Mouse (Mus musculus): ENCODE data around the gene Tmem88b.
"Not testable (repeated sequence)": the region's sequence is repeated elsewhere in the genome, so short reads cannot be mapped to it uniquely, and the experiment has no call there.

Tmem88b gene

GRCm38 (mm10) chr4:155788833-155789232 is 3.2 kb upstream of the Tmem88b start:
- DNase-seq (ENCODE audit: low spot score): not testable (repeated sequence)

GRCm38 (mm10) chr4:155788300-155788699 is 2.6 kb upstream of the Tmem88b start:
- no peak for DNase-seq (ENCODE audit: low spot score)

- DNase-seq (ENCODE audit: low spot score): no peak
These were observed 428 bp downstream of the Tmem88b start for GRCm38 (mm10) chr4:155785246-155785645.

- DNase-seq (ENCODE audit: low spot score): peak; percentile 85
These were observed 1.5 kb downstream of the Tmem88b start for GRCm38 (mm10) chr4:155784081-155784701.

GRCm38 (mm10) chr4:155783486-155784080 is 2.1 kb downstream of the Tmem88b start:
- DNase-seq (ENCODE audit: low spot score): no peak

- DNase-seq (ENCODE audit: low spot score): peak; percentile 75
These were observed 4.8 kb downstream of the Tmem88b start for GRCm38 (mm10) chr4:155780895-155781294.

GRCm38 (mm10) chr4:155779498-155779897 is 6.2 kb downstream of the Tmem88b start:
- no peak for DNase-seq (ENCODE audit: low spot score)

GRCm38 (mm10) chr4:155777816-155778215 is 7.9 kb downstream of the Tmem88b start:
- no peak for DNase-seq (ENCODE audit: low spot score)

GRCm38 (mm10) chr4:155776704-155777335 is 8.9 kb downstream of the Tmem88b start:
- DNase-seq (ENCODE audit: low spot score): no peak

GRCm38 (mm10) chr4:155775855-155776254 is 9.8 kb downstream of the Tmem88b start:
- no peak for DNase-seq (ENCODE audit: low spot score)

- no peak for DNase-seq (ENCODE audit: low spot score)
These were observed 10.5 kb downstream of the Tmem88b start for GRCm38 (mm10) chr4:155774971-155775740.

- DNase-seq (ENCODE audit: low spot score): peak; percentile 80
These were observed 11.4 kb downstream of the Tmem88b start, which contains the start of gene Vwa1 for GRCm38 (mm10) chr4:155774280-155774754. Gene Vwa1, minus strand, starts transcription at chr4:155774698.

GRCm38 (mm10) chr4:155773335-155774078 is 12.2 kb downstream of the Tmem88b start:
- no peak for DNase-seq (ENCODE audit: low spot score)

- no peak for DNase-seq (ENCODE audit: low spot score)
These were observed 12.9 kb downstream of the Tmem88b start for GRCm38 (mm10) chr4:155772786-155773185.

- no peak for DNase-seq (ENCODE audit: low spot score)
These were observed 14.0 kb downstream of the Tmem88b start for GRCm38 (mm10) chr4:155771706-155772105.

GRCm38 (mm10) chr4:155770626-155771025 is 15.0 kb downstream of the Tmem88b start:
- DNase-seq (ENCODE audit: low spot score): no peak

GRCm38 (mm10) chr4:155769880-155770512 is 15.7 kb downstream of the Tmem88b start:
- peak; percentile 93 for DNase-seq (ENCODE audit: low spot score)

- DNase-seq (ENCODE audit: low spot score): no peak
These were observed 16.2 kb downstream of the Tmem88b start for GRCm38 (mm10) chr4:155769496-155769879.

- DNase-seq (ENCODE audit: low spot score): no peak
These were observed 23.3 kb downstream of the Tmem88b start for GRCm38 (mm10) chr4:155762357-155762756.

- DNase-seq (ENCODE audit: low spot score): peak; percentile 43
These were observed 24.1 kb downstream of the Tmem88b start for GRCm38 (mm10) chr4:155761356-155762099.

All from MN1 (cell line).